Mouse (Mus musculus) midbrain, postnatal 0 days (tissue): ENCODE measurements around the gene Chd9. TPM values are rescaled to one million over a fixed set of nuclear protein-coding genes. Genes with fewer than 3 reads are reported as not detected.

ENCODE experiments used
- ATAC-seq: fragments of 200-750 bp; cut with Nextera tagmentation; 2 replicates; pipeline ENCODE4 v1.8.0; 2017; ENCODE audit warnings: moderate number of reproducible peaks, mild to moderate bottlenecking, moderate TSS enrichment, moderate library complexity; ENCODE audit not compliant: low FRiP score
- DNase-seq: peaks from one replicate; pipeline ENCODE4 v3.0.0-alpha.2; 2015; ENCODE audit warnings: low spot score
- H3K27ac ChIP-seq: fragments of 300-500 bp; sonication (generic); 2 replicates; pipeline ENCODE4 v1.5.1; 2014; ENCODE audit warnings: low read depth, mild to moderate bottlenecking, low read length, mixed read lengths
- H3K27me3 ChIP-seq: fragments of 300-500 bp; sonication (generic); 2 replicates; pipeline ENCODE4 v1.6.1; 2014; ENCODE audit warnings: low read length, control low read depth, mixed read lengths; ENCODE audit not compliant: insufficient read depth
- H3K36me3 ChIP-seq: fragments of 300-500 bp; sonication (generic); 2 replicates; pipeline ENCODE4 v1.6.1; 2014; ENCODE audit warnings: low read length, control low read depth, mixed read lengths; ENCODE audit not compliant: insufficient read depth
- H3K4me1 ChIP-seq: fragments of 300-500 bp; sonication (generic); 2 replicates; pipeline ENCODE4 v1.6.1; 2014; ENCODE audit warnings: mild to moderate bottlenecking, control low read depth, antibody characterized with exemption, low read length, mixed read lengths; ENCODE audit not compliant: insufficient read depth
- H3K4me2 ChIP-seq: fragments of 300-500 bp; sonication (generic); 2 replicates; pipeline ENCODE4 v1.6.1; 2014; ENCODE audit warnings: low read depth, mild to moderate bottlenecking, low read length, mixed read lengths; ENCODE audit not compliant: poor library complexity, severe bottlenecking
- H3K4me3 ChIP-seq: fragments of 300-500 bp; sonication (generic); 2 replicates; pipeline ENCODE4 v1.5.1; 2014; ENCODE audit warnings: low read depth, mild to moderate bottlenecking, low read length, moderate library complexity
- H3K9ac ChIP-seq: fragments of 300-500 bp; sonication (generic); replicated peaks from 2 replicates; pipeline ENCODE4 v1.6.1; 2014; ENCODE audit warnings: mild to moderate bottlenecking, low read length, moderate library complexity, mixed read lengths; ENCODE audit not compliant: poor library complexity, severe bottlenecking
- H3K9me3 ChIP-seq: fragments of 300-500 bp; sonication (generic); 2 replicates; pipeline ENCODE4 v1.6.1; 2016; ENCODE audit warnings: low read length, control low read depth
- CTCF ChIP-seq: IDR thresholded peaks from 2 replicates; pipeline ENCODE4 v1.5.1; 2016; ENCODE audit warnings: antibody characterized with exemption, mild to moderate bottlenecking
- WGBS: fragments of 180-500 bp; shearing (Covaris S2); extraction: QIAGEN DNeasy Blood & Tissue Kit; methylation state at CpG from one replicate; pipeline ENCODE4 v1.1.7; 2014; 5-methylcytosine and 5-hydroxymethylcytosine counted together
- polyA plus RNA-seq: library from polyadenylated mRNA; unstranded; fragments of >200 nt; fragmentation: Nextera tagmentation; extraction: Ambion mirVana; gene quantifications from 2 replicates; pipeline ENCODE4 v1.2.1, GENCODE M21; 2015
- total RNA-seq: library from RNA; depleted of rRNA; stranded (reverse); fragments of >200 nt; gene quantifications from 2 replicates; pipeline ENCODE4 v1.2.3, GENCODE M21; 2014

The Chd9 gene
- total and polyA plus RNA-seq, 2 experiments from 2014 or later = 78.5 to 97.4 TPM

DNA sequence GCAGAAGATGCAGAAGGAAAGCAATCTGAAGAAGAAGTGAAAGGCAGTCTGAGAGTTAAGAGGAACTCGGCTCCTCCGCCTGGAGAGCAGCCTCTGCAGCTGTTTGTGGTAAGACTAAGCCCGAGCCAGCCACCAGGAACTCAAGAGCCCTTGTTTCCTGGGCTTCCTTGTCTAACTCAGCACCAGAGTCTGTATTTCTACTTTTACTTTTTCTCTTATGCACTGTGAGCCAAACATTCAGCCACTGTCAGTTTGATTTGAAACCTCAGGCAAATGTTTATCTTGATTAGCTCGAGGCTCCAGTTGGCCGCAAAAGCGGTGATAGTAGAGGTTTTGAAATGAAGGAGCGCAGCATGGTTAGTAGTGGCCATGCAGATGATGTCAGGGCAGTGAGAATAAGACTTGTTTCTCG is 148.8 kb downstream of the Chd9 start:
- no peak for DNase-seq
- TF ChIP-seq CTCF = no peak
- Histone ChIP-seq H3K27me3 (no peaks in the 10 kb centered on the region), H3K27ac (no peak overlapping the region), H3K36me3 (peaks cover 31% of the 10 kb centered on the region), H3K4me2 (no peak overlapping the region), H3K4me3 (no peak overlapping the region), H3K9ac (no peak overlapping the region), H3K9me3 (no peaks in the 10 kb centered on the region), H3K4me1 (no peaks in the 10 kb centered on the region)
- ATAC-seq = no peak
- 90% methylated on average over 8 of the region's 8 CpGs for WGBS

DNA sequence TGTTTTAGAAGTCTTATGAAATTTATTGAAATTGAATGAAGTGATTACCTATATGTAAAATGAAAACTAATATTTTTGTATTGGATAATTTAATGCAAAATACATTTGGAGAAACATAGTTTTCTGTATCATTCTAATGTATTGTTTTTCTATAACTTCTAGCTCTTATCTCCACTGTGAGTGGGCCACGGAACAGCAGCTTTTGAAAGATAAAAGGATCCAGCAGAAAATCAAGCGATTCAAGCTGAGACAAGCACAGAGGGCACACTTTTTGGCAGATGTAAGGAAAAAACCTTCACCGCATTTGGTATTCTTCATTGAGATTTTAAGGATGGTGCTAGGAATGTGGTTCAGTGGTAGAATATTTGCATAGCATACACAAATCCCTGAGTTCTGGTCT is 150.6 kb downstream of the Chd9 start:
- peaks cover 37% of the 10 kb centered on the region for H3K36me3 ChIP-seq
- no peaks in the 10 kb centered on the region for H3K9me3 ChIP-seq
- H3K4me3 ChIP-seq = no peak overlapping the region
- no peaks in the 10 kb centered on the region for H3K27me3 ChIP-seq
- no peak for ATAC-seq
- no peak for TF ChIP-seq CTCF
- H3K4me2 ChIP-seq = no peak overlapping the region
- H3K27ac ChIP-seq = no peak overlapping the region
- no peak for DNase-seq
- WGBS = 90% methylated on average over 3 of the region's 3 CpGs
- H3K4me1 ChIP-seq = no peaks in the 10 kb centered on the region
- H3K9ac ChIP-seq = no peak overlapping the region

DNA sequence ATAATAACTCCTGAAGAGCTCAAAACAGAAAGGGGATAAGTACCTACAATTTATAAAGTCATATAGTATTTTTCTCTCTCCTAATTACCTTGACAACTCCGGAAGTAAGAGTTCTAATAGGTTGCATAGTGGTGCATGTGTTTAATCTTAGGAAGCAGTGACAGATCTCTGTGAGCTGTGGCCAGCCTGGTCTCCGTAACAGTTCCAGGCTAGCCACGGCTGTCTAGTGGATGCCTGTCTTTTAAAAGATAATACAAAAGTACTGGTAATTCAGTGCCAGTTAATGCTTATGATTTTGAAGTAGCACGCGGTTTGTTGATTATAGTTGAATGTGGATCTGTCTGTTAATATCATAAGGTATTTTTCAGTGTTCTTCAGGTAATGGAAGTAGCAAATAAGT is 151.1 kb downstream of the Chd9 start:
- no peak overlapping the region for H3K27ac ChIP-seq
- no peak overlapping the region for H3K4me2 ChIP-seq
- H3K4me3 ChIP-seq = no peak overlapping the region
- DNase-seq (no peak), ATAC-seq (no peak)
- H3K36me3 ChIP-seq = peaks cover 39% of the 10 kb centered on the region
- TF ChIP-seq CTCF = no peak
- H3K9me3 ChIP-seq = no peaks in the 10 kb centered on the region
- 97% methylated on average over 5 of the region's 5 CpGs for WGBS
- H3K4me1 ChIP-seq = no peaks in the 10 kb centered on the region
- no peak overlapping the region for H3K9ac ChIP-seq
- no peaks in the 10 kb centered on the region for H3K27me3 ChIP-seq

DNA sequence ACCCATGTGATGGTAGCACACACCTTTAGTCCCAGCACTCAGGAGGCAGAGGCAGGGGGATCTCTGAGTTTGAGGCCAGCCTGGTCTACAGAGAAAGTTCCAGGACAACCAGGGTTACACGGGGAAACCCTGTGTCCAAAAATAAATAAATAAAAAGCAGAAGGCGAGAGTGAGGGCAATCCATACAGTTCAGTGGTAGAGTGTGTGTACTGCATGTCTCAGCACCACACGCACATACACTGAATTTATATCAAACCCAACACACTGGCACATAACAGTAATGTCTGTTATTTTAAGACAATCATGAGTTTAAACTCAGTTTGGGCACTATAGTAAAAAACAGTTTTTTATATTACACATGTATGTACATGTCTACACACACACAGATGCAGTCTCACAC is 153.9 kb downstream of the Chd9 start:
- Histone ChIP-seq H3K9me3 (no peaks in the 10 kb centered on the region), H3K4me2 (no peak overlapping the region), H3K27me3 (no peaks in the 10 kb centered on the region), H3K36me3 (peaks cover 43% of the 10 kb centered on the region), H3K9ac (no peak overlapping the region), H3K4me1 (no peaks in the 10 kb centered on the region), H3K27ac (no peak overlapping the region), H3K4me3 (no peak overlapping the region)
- no peak for TF ChIP-seq CTCF
- 91% methylated on average over 3 of the region's 3 CpGs for WGBS
- ATAC-seq = no peak
- DNase-seq = no peak

DNA sequence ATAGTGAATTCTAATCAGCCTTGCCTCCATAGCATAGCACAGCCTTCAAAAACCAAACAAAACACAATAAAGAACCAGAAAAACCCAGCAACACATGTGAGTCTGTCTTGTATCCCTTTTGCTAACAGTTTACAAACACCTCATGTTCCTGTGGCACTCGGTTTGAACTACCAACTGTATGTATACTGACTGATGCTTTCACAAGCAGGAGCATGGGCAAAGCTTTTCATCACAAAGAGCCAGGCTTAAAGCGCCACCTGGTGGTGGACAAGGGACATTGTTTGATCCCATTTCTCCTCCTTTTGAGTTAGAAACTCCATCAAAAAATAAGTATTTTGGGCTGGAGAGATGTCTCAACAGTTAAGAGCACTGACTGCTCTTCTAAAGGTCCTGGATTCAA is 191.6 kb downstream of the Chd9 start:
- H3K9ac ChIP-seq = no peak overlapping the region
- H3K4me1 ChIP-seq = no peaks in the 10 kb centered on the region
- peaks cover 62% of the 10 kb centered on the region for H3K36me3 ChIP-seq
- H3K27ac ChIP-seq = no peak overlapping the region
- no peaks in the 10 kb centered on the region for H3K9me3 ChIP-seq
- H3K4me3 ChIP-seq = no peak overlapping the region
- peak; percentile 82 for DNase-seq
- ATAC-seq = 0 out of 2 replicates have a peak, but pooled peaks have one; percentile 49
- TF ChIP-seq CTCF = peak; percentile 91
- H3K4me2 ChIP-seq = no peak overlapping the region
- 1% methylated on average over 2 of the region's 2 CpGs for WGBS
- no peaks in the 10 kb centered on the region for H3K27me3 ChIP-seq

DNA sequence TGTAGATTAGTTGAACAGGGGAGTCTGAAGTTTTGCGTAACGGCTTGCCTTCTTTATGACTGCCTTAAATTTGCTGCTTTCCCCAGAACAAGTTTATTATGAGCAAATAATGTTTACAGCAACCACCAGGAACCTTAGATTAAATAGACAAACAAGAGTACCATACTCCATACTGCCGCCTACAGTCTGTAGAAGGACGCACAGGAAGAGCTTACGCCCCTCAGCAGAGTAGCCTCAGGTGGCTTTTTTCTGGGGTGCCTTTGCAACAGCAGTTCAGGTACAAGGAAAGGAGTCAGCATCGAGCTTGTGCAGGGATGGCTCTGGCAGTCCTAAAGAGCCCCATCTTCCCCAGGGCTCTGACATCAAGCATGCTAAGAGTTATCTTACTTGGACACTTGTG is 206.3 kb downstream of the Chd9 start:
- Histone ChIP-seq H3K9ac (no peak overlapping the region), H3K4me2 (no peak overlapping the region), H3K27me3 (no peaks in the 10 kb centered on the region), H3K9me3 (no peaks in the 10 kb centered on the region), H3K4me1 (no peaks in the 10 kb centered on the region), H3K36me3 (peaks cover 62% of the 10 kb centered on the region), H3K27ac (no peak overlapping the region), H3K4me3 (no peak overlapping the region)
- peak; percentile 40 for TF ChIP-seq CTCF
- 90% methylated on average over 6 of the region's 6 CpGs for WGBS
- ATAC-seq (no peak), DNase-seq (no peak)
